ENCODE assay signal across 8 mouse cellular contexts in genomic region chr13:68581086-68581740, GRCm38 (mm10). TPM values are rescaled to one million over a fixed set of nuclear protein-coding genes. Genes with fewer than 3 reads are reported as not detected.
DNase-seq lines count a peak whose midpoint lies in the region; ATAC-seq and TF ChIP-seq lines count a peak whose summit lies in the region.

No protein-coding gene starts in this region.

- no peak for DNase-seq in lung, postnatal 25 days (ENCODE audit: low spot score)
- DNase-seq in midbrain, postnatal 0 days (ENCODE audit: low spot score): no peak
- DNase-seq in right cerebral cortex, postnatal 25 days: no peak
- DNase-seq in thymus, postnatal 25 days: no peak

- no peak for TF ChIP-seq CTCF in bone marrow macrophage, adult 2 months (IDR thresholded peaks at IDR 0.05; ENCODE audit: low read depth, low read length)
- peak; percentile 50 for TF ChIP-seq CTCF in midbrain, postnatal 0 days (IDR thresholded peaks at IDR 0.05)

- 17% methylated on average over 14 of the region's 14 CpGs for WGBS in lung, embryonic 15.5 days
- 26% methylated on average over 14 of the region's 14 CpGs for WGBS in hindbrain, embryonic 16.5 days
- WGBS in midbrain, postnatal 0 days: 27% methylated on average over 14 of the region's 14 CpGs

- H3K9me3 ChIP-seq in lung, embryonic 15.5 days: no peaks in the 10 kb centered on the region
- H3K9me3 ChIP-seq in hindbrain, embryonic 16.5 days (ENCODE audit: control insufficient read depth, low read length): no peaks in the 10 kb centered on the region
- H3K9me3 ChIP-seq in midbrain, postnatal 0 days (ENCODE audit: low read length): no peaks in the 10 kb centered on the region

- H3K27me3 ChIP-seq in lung, embryonic 15.5 days: no peaks in the 10 kb centered on the region
- no peaks in the 10 kb centered on the region for H3K27me3 ChIP-seq in hindbrain, embryonic 16.5 days (replicated peaks; ENCODE audit: control insufficient read depth, insufficient read depth, low read length)
- no peaks in the 10 kb centered on the region for H3K27me3 ChIP-seq in midbrain, postnatal 0 days (ENCODE audit: insufficient read depth, low read length)

- H3K36me3 ChIP-seq in lung, embryonic 15.5 days: peaks cover 39% of the 10 kb centered on the region
- peaks cover 26% of the 10 kb centered on the region for H3K36me3 ChIP-seq in hindbrain, embryonic 16.5 days (ENCODE audit: control insufficient read depth, insufficient read depth, low read length)
- H3K36me3 ChIP-seq in midbrain, postnatal 0 days (ENCODE audit: insufficient read depth, low read length): peaks cover 36% of the 10 kb centered on the region

- peak overlapping the region; percentile 68 for H3K4me3 ChIP-seq in lung, embryonic 15.5 days
- H3K4me3 ChIP-seq in bone marrow macrophage, adult 2 months (ENCODE audit: insufficient read depth, low read length): peak overlapping the region; percentile 90
- H3K4me3 ChIP-seq in hindbrain, embryonic 16.5 days (ENCODE audit: low read length): peak overlapping the region; percentile 86
- peak overlapping the region; percentile 79 for H3K4me3 ChIP-seq in midbrain, postnatal 0 days (ENCODE audit: low read depth, low read length)

- H3K9ac ChIP-seq in lung, embryonic 15.5 days: peak overlapping the region; percentile 66
- H3K9ac ChIP-seq in hindbrain, embryonic 16.5 days (ENCODE audit: low read depth, low read length): peak overlapping the region; percentile 86
- peak overlapping the region; percentile 71; the same call in 1 of the 2 replicates for H3K9ac ChIP-seq in midbrain, postnatal 0 days (replicated peaks; ENCODE audit: low read length, poor library complexity, severe bottlenecking)

- H3K4me1 ChIP-seq in lung, embryonic 15.5 days: peaks cover 15% of the 10 kb centered on the region
- H3K4me1 ChIP-seq in bone marrow macrophage, adult 2 months (ENCODE audit: control insufficient read depth, insufficient read depth, low read length): peaks cover 38% of the 10 kb centered on the region
- H3K4me1 ChIP-seq in hindbrain, embryonic 16.5 days (ENCODE audit: control insufficient read depth, insufficient read depth, low read depth, low read length): peaks cover 6% of the 10 kb centered on the region
- H3K4me1 ChIP-seq in midbrain, postnatal 0 days (ENCODE audit: insufficient read depth, low read length): no peaks in the 10 kb centered on the region; the same call in 1 of the 2 replicates

- TF ChIP-seq POLR2A in bone marrow macrophage, adult 2 months (IDR thresholded peaks at IDR 0.05; ENCODE audit: borderline replicate concordance, low read depth, low read length): no peak

- ATAC-seq in lung, embryonic 15.5 days (ENCODE audit: borderline replicate concordance, extremely low read depth, low FRiP score, low TSS enrichment): no peak
- ATAC-seq in hindbrain, embryonic 16.5 days: no peak
- no peak; the same call in 1 of the 2 replicates for ATAC-seq in midbrain, postnatal 0 days (ENCODE audit: low FRiP score)
- ATAC-seq in cerebellum, adult (ENCODE audit: insufficient number of reproducible peaks, low FRiP score, low TSS enrichment): no peak

- H3K27ac ChIP-seq in lung, embryonic 15.5 days: peak overlapping the region; percentile 85
- H3K27ac ChIP-seq in bone marrow macrophage, adult 2 months (ENCODE audit: insufficient read depth, low read depth, low read length): peak overlapping the region; percentile 88
- peak overlapping the region; percentile 72 for H3K27ac ChIP-seq in hindbrain, embryonic 16.5 days (ENCODE audit: low read depth, low read length)
- H3K27ac ChIP-seq in midbrain, postnatal 0 days (ENCODE audit: low read depth, low read length): peak overlapping the region; percentile 75

- peak overlapping the region; percentile 85 for H3K4me2 ChIP-seq in lung, embryonic 15.5 days
- peak overlapping the region; percentile 83 for H3K4me2 ChIP-seq in hindbrain, embryonic 16.5 days (ENCODE audit: low read length)
- H3K4me2 ChIP-seq in midbrain, postnatal 0 days (ENCODE audit: low read depth, low read length, poor library complexity, severe bottlenecking): peak overlapping the region; percentile 77

RNA-seq across cellular contexts. Expression of gene Mtrr, which starts 0.7 kb away (rescaled TPM):
- 20.3 and 23.3 TPM in 2 replicates for polyA plus RNA-seq in lung, embryonic 15.5 days (2015; fragmentation: Nextera tagmentation; extraction: Ambion mirVana)
- 9.0 and 11.1 TPM in 2 replicates for polyA plus RNA-seq in bone marrow macrophage, adult 2 months (2012; ENCODE audit: insufficient read depth, insufficient read length, missing spikeins)
- 10.6 and 12.6 TPM in 2 replicates for polyA plus RNA-seq in hindbrain, embryonic 16.5 days (2015; fragmentation: Nextera tagmentation; extraction: Ambion mirVana)
- 10.6 and 12.5 TPM in 2 replicates for total RNA-seq in midbrain, postnatal 0 days (2014; rRNA removed)
- 6.8 and 8.2 TPM in 2 replicates for polyA plus RNA-seq in midbrain, postnatal 0 days (2015; fragmentation: Nextera tagmentation; extraction: Ambion mirVana)

RNA-seq across cellular contexts. Expression of gene Fastkd3, which starts 0.8 kb away (rescaled TPM):
- polyA plus RNA-seq in lung, embryonic 15.5 days (2015; fragmentation: Nextera tagmentation; extraction: Ambion mirVana): 34.7 and 36.0 TPM in 2 replicates
- 17.8 and 19.0 TPM in 2 replicates for polyA plus RNA-seq in bone marrow macrophage, adult 2 months (2012; ENCODE audit: insufficient read depth, insufficient read length, missing spikeins)
- 21.9 and 22.3 TPM in 2 replicates for polyA plus RNA-seq in hindbrain, embryonic 16.5 days (2015; fragmentation: Nextera tagmentation; extraction: Ambion mirVana)
- total RNA-seq in midbrain, postnatal 0 days (2014; rRNA removed): 10.7 and 17.4 TPM in 2 replicates
- 18.5 and 20.1 TPM in 2 replicates for polyA plus RNA-seq in midbrain, postnatal 0 days (2015; fragmentation: Nextera tagmentation; extraction: Ambion mirVana)

RNA-seq across cellular contexts. Expression of gene 1700001L19Rik, which starts 16.0 kb away (rescaled TPM):
- polyA plus RNA-seq in lung, embryonic 15.5 days (2015; fragmentation: Nextera tagmentation; extraction: Ambion mirVana): 1.6 and 2.1 TPM in 2 replicates
- polyA plus RNA-seq in bone marrow macrophage, adult 2 months (2012; ENCODE audit: insufficient read depth, insufficient read length, missing spikeins): not detected in 2 replicates
- polyA plus RNA-seq in hindbrain, embryonic 16.5 days (2015; fragmentation: Nextera tagmentation; extraction: Ambion mirVana): 9.4 and 14.4 TPM in 2 replicates
- total RNA-seq in midbrain, postnatal 0 days (2014; rRNA removed): 10.5 and 16.9 TPM in 2 replicates
- 27.6 and 29.6 TPM in 2 replicates for polyA plus RNA-seq in midbrain, postnatal 0 days (2015; fragmentation: Nextera tagmentation; extraction: Ambion mirVana)
